Mouse (Mus musculus) urinary bladder, postnatal 36 days (tissue): ENCODE data around the gene Gm10203.
"Not testable (repeated sequence)": the region's sequence is repeated elsewhere in the genome, so short reads cannot be mapped to it uniquely, and the experiment has no call there.

Experiments used
- DNase-seq, 2 experiments: peaks; one replicate each; pipeline ENCODE4 v3.0.0; 2022; ENCODE audit warnings: low spot score in 2 of 2, mixed read lengths in 1 of 2

Gm10203 gene

DNA sequence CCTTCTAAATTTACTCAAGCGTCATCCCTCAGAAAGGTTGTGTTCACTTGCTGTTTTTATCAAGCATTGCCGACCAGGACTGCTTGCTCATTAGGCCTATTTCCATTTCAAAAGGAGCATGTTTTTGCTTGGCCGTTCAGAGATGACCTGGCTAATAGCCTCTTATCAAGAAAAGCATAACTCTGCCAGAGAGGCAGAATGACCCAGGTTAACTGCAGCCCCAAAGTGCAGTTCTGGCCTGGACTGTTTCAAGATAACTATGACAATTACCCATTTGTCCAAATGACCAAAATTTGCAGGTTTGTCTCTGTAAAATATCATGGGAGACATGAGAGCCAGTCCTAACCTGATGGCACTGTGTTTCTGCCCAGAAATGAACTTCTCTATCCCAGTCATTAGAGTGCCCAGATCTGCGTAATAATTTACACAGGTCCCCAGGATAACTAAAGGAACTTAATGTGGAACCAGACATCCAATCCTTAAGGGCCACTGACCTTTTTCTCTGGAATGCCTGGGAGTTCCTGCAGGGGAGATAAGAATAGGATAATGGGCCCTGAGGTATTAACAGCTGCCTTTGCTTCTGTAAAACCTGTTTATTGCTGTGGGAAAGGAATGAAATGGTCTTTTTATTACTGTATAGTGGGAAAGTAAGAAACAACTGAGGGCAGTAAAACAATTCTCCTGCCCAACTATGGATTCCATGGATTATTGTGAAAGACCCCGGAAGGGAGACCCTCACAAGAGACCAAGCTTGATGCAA is 4.6 kb downstream of the Gm10203 start:
- DNase-seq, result no peak

DNA sequence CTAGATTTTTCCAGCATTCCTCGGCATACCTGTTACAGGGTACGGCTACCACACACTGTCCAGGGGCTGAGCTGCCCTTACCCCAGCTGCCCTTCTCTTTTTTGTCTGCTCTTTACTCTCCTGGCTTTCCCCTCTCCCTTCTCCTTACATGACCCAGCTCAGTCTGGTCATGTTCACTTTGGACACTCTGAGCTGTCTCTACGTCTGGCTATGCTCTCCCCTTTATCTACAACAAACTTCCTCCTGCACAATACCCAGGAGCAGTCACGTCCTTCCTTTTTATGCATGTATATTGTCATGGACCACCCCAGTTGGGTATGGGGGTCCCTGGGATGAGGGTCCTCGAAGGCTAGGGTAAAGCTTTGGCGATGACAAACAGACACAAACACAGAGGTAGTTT is 5.7 kb downstream of the Gm10203 start:
- no peak for DNase-seq

DNA sequence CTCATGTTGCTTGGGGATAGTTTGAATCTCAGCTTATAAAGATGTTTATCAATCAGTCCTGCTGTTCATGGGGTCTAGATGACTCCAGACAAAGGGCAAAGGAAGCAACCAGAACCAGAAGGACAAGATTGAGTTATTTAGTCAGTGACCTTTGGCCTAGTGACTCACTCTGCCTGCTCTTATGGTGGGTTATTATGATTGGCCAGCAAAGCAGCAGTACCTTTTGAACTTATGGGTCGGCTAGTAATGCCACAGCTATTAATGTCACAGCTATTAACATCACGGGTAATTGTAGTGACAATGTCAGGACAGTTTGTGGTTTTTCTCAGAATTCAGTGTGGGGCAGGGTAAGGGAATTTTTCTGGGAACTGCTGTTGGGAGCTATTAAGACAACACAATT is 8.0 kb downstream of the Gm10203 start:
- DNase-seq, result no peak

DNA sequence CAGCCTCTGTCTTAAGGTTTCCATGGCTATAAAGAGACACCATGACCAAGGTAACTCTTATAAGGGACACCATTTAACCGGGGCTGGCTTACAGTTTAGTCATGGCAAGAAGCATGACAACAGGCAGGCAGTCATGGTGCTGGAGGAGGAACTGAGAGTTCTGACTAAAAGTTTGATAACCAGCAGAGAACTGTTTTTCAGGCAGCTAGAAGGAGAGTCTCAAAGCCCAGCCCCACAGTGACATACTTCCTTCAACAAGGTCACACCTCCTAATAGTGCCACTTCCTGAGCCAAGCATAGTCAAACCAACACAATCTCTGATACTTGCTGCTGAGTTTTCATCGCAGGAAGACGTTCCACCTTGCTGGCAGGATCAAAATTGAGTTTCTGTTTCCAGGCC is 9.0 kb downstream of the Gm10203 start:
- no peak for DNase-seq

DNA sequence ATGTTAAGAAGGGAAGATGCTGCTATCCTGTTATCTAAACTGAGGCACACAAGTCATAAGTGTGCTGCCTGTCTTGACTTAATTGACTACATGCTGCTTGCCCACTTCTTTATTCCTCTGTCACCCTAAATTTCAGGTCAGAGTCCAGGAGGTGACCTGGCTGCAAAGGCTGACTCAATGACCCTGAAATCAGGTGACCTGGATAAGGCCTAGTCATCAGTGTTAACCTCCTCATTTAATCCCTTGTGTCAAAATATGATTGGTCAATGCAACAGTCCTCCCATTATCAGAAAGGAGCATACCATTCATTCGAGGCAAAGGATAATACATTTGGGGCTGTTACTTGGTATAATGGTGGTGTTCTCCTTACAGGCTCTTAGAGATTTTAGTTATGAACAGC is 9.5 kb downstream of the Gm10203 start, which contains the start of gene Etfbkmt:
Gene Etfbkmt, plus strand, starts transcription at position 379 of the 400 bp plus-strand sequence.
- no peak for DNase-seq

DNA sequence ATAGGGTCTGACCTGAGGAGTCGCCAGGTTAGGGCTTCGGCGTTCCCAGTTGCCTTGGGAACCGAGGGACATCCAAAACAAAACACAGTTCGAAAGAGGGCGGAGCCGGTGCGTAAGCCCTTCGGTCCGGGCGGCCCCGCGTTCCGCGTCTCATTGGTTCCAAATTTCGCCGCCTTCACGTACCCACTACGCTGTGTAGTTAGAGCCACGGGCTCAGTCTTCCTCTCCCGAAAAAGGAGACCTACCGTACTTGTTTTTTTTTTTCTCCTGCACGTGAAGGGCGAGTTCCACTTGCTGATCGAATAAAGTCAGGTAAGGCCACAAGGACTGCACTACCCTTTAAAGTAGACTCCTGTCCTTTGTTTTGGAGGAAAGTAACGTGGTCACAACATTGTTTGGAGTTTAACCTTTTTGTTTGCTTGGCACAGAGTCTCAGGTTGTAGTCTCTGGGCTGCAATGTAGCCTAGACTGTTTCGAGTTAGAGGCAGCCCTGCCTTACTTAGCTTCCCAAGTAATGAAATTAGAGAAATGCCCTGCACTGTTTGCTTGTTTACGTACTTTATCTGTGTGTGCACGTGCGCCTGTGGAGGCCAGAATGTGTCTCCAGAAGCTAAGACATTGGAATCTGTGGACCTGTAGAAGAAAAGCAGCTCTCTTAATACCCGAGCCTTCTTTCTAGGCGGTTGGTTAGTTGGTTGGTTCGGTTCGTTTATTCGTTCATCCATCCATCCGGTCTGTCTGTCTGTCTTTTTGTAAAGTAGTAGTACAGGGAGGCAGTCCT is 11.6 kb downstream of the Gm10203 start:
- peak; percentile 80 to 89 for DNase-seq

DNA sequence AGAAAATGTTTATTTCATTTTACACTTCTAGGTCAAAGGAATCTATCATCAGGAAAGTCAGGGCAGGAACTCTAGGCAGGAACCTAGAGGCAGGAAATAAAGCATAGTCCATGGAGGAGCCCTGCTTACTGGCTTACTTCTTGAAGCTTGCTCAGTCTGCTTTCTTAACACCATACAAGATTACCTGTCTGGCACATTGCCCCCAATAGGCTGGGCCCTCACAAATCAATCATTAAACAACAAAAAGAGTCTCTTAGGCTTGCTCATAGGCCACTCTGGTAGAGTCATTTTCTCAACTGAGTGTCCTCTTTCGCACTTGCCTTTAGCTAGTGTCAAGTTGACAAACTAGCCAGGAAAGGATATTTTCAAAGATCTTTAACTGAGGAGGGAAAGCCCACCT is 15.2 kb downstream of the Gm10203 start:
- no peak for DNase-seq

DNA sequence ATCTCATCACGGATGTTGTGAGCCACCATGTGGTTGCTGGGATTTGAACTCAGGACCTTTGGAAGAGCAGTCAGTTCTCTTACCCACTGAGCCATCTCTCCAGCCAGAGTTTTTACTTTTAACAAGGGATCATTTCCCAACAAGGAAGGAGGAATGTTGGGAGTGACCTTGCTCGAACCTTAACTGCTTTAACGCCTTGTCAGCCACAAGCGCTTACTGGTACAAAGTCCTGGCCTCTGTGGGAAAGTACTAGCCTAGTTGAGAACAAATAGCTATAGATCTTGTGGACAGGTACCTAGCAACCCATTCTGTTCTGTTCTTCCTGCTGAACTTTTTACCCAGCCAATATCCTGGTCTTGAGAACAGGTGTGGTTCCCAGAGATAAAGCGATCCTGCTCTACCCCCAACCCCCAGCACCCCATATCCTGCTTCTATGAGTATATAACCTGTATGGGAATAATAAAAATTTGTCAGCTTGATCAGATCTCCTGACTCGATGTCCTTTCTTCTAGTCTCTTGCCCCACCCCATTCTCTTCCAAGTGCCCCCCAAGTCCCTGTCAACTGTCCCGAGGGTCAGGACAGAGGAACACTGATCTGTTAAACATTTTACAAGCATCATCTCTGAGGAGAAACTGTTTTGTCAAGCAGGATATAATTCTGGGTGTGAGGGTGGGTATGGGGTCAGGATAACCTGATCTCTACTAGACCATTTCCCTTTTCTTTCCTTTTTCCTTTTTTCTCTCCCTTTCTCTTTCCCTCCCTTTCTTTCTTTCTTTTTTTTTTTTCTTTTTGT is 18.7 kb downstream of the Gm10203 start:
- no peak for DNase-seq

DNA sequence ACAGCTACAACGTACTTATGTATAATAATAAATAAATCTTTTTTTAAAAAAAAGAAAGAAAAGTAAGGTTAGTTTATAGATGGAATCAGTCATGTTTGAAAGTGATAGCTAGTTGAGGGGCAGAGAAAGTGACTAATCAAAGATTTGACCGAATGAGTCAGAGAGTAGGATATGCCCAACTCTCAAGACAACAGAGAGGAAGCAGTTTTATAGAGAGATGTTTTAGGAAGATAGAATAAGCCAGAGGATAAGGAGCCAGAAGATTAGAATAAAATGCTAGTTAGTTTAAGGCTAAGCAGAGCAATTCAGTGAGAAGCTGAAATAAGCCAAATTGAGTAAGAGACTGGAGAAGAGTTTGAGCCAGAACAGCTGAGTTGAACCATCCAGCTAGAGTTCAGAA is 22.1 kb downstream of the Gm10203 start:
- no peak for DNase-seq

DNA sequence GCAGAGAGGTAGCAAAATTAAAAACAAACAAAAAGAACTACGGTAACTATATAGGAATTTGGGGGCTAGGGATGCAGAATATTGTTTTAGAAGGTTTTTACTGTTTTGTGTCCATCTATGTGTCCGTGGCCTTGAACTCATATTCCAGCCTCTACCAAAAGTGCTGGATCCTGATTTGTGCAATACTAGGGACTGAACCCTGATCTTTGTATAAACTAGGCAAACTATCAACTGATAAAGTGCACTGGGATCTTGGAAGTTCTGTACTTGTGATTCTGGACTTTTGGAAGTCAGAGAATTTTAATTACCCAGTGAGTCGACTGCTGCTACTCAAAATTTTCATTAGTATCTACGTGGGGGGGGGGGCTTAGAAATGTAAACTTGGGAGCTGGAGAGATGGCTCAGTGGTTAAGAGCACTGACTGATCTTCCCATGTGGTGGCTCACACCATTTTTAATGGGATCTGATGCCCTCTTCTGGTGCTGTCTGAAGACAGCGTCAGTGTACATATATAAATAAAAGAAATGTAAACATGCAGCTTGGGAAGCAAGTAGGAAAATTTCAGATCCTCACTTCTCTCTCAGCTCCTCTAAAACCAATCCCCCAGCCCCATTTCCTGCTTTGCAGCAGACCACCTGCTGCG is 23.6 kb downstream of the Gm10203 start:
- DNase-seq, result no peak

DNA sequence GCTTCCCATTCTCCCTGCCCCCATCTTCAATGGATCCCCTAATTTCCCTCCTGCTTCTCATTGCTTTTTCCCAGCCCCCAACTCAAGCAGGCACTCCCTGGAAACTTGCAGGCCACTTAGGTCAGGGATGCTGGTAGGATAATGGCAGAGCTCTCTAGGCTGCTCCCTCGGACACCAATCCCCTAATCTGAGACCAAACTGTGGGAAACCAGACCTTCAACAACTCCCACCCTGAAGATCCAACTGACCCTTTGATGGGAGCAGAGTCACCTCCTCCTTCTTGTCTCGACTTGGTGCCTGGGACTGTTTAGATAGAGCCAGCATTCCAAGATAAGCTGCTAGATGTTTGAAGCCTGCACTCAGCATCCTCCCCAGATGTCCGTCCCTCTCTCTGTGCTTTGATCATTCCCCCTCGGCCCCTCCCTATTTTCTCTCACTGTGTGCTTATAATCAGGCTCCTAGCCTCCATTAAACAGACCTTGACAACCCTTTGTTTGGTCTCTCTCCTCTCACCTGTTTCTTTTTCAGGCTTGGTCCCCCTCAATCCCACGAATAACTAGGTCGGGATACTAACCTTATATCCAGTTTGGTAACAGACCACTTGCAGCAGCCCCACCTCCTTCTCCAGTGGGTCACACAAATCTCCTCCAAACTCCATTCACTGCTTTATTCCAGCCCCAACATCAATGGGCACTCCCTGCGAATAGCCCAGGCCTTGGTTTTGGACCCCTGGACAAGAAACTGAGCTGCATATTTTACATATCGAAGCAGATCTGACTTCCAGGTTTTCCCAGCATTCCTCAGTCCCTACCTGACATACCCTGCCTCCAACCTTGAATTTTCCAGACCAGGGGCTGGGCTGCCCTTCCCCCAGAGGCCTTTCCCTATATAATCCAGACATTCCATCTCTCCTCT is 24.4 kb downstream of the Gm10203 start:
- DNase-seq, result no peak

DNA sequence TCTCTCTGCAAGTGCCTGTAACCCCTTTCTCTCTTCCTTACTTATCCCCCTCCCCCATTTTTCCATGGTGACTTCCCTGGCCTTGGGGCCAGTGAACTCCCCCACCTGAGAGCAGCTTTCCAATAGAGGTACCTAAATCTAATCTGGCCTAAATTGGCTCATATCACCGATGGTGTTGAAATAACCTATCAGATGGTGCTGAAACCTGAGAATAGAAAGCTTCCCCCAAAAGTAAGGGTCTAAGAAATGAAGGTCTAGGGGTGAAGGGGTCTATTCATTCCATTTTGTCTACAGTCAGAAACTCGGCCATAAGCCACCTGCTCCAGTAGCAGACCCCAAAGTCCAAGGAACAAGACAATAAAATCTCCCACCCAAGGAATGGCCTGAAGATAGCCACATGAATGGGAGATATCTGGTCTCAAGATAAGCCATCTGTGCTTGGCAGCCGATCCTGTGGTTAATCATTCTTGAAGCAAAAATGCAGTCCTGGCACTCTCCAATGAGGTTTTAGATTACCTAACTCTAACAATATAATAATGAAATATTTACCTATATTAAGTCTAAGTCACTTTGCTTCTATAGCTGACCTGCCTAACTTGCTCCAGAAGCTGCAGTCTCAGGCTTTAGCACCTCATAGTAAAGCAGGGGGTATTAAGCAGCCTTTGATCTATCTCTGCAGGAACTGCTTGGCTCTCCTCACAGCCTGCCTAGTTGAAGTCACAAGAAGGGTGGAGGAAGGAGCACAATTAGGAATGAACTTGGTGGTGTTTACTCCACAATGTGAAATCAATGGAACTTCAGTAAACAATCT is 25.3 kb downstream of the Gm10203 start:
- no peak for DNase-seq

DNA sequence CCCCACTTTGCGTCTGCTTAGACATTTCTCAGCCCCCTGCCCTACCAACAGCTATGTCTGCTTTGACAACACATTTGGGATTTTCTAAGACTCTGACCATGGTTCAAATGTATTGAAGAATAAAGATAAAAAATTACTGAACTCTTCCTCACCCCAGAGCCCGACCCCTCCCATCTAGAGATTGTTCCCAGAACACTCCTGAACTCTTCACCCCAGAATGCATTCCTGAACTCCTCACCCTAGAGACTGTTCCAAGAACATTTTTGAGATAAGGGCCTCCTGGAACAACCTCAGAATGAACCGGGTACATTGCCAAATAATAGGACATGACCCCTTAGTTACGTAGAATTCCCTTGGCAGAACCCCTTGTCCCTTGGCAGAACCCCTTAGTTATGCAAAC is 37.1 kb downstream of the Gm10203 start:
- DNase-seq, result peak in 1 of 2 experiments; percentile 21

DNA sequence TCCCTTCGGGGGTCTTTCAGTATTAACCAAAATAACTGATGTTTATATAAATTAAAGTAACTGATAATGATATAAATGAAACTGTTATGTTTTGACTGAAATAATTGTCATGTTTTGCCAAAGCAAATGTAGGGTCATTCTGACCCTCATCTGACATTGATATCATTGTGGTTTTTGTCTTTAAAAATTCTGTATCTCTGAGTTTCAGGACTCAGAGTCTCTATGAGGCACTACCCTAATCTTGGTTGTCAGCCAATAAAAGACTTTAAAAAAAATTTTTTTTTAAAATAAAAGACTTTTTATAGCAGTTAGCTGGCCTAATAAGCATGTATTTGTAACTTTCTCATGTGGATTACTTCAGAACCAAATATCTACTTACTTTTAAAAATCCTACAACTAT is 37.7 kb downstream of the Gm10203 start:
- DNase-seq, result no peak

DNA sequence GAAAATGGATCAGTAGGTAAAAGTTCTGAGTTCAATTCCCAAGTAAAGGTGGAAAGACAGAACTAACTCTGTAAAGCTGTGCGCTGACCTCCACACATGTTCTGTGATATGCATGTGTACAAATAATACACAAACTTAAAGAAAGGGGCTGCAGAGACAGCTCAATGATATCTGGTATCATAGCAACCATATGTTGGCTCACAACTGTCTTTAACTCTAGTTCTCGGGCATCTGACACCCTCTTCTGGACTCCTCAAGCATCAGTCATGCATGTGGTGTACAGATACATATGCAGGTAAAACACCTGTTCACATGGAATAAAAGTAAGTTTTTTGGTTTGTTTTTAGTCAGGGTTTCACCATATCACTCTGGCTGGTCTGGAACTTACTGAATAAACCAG is 38.5 kb downstream of the Gm10203 start:
- no peak for DNase-seq

DNA sequence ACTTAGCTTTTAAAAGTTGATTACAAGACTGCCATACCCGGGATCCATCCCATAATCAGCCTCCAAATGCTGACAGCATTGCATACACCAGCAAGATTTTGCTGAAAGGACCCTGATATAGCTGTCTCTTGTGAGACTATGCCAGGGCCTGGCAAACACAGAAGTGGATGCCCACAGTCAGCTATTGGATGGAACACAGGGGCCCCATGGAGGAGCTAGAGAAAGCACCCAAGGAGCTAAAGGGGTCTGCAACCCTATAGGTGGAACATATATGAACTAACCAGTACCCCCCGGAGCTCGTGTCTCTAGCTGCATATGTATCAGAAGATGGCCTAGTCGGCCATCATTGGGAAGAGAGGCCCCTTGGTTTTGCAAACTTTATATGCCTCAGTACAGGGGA is 40.0 kb downstream of the Gm10203 start:
- not testable (repeated sequence) for DNase-seq

DNA sequence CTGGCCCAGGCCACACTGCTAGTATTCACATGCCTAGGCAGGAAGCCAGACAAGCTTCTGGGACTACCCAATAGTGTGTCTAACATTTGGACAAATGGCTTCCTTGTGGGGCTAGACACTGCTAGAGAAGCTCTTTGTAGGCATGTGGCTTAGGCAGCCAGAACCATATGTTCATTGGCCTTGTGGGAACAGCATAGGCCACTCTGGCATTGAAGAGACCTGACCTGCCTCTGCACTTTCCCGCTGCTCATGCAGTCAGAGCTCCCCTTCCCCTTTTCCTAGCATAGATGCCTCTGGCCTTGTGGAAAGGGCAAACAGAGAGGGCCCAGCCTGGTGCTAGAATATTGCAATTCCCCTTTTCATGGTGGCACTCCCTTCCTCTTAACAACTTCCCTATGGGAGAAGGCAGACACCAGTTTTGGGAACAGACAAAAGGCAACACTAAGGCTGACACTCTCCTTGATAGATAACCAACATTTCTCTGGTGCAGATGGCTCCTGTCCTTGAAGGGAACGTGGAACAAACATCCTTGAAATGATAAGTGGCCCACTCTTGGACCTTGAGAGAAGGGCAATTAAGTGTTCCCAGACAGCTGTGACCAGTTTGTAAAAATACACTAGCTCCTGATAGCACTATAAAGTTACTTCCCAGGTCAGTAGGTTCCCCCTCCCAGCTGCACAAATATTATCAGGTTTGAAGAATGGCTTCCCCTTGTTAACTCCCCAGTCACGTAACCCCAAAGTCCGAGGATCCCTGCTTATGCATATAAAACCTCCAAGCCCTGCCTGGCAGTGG is 44.1 kb downstream of the Gm10203 start:
- no peak for DNase-seq

DNA sequence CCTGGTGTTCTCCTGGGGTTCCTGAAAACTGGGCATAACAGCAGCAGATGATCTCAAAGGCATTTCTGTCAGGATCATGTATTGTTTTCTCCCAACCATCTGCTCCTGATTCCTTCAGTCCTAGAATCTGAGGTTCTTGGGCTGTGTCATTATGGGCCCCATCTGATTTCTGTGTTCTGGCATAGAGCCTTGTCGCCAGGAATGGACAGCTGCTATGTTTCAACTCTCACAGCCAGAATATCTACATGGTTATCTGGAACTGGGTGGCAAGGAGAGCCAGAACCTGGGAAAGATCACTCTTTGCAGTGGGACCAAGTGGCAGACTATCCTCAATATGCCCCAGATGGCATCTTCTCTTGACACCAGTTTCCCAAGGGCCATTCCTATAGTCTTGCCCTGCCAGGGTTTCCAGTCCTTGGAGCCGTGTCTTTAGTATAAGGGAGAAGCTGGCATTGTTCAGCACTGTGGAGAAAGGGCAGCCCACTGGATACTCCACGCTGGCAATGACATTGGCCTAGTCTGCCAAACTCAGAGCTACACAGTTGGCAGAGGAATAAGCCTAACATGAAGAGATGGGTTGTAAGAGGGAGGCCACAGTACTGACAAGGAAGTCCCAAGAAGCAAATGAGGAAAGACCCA is 45.1 kb downstream of the Gm10203 start:
- DNase-seq, result peak in 1 of 2 experiments; percentile 37

DNA sequence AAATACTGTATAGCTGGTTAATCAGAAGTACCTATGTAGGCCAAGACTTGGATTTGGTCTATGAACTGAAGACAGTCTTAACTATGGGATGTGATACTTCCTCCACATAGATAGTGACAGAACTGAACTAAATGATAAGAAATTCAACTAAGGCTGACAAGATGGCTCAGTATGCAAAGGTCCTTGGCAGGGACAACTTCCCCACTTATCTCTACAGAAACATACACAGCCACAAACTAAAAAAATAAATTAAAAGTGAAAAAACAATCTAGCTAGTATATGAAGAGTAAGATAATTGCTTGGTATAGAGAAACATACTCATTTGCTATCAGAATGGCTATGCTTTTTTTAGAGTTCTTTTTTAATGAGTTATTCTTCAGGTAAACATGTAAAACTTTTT is 49.1 kb downstream of the Gm10203 start:
- DNase-seq, result no peak
